Mouse (Mus musculus): ENCODE data around the gene March1. TPM values are rescaled to one million over a fixed set of nuclear protein-coding genes. Genes with fewer than 3 reads are reported as not detected.

The March1 gene
- 1 to 10 TPM; 1.2 to 1.9 TPM for total RNA-seq (2021)
- 0.53 and 0.56 TPM in 2 replicates for polyA plus RNA-seq (2012; rRNA removed)
- long read RNA-seq: 0 reads

- intact Hi-C loops (cut with DNase I): no loop called here
- Histone ChIP-seq H3K36me3 (ENCODE audit: control insufficient read depth, insufficient read depth, low read length) (no peaks in the 10 kb centered on the region), H3K27ac (no peak within 1 kb of the TSS), H3K79me2 (replicated peaks; ENCODE audit: control insufficient read depth, insufficient read depth, low read length) (no peaks in the 10 kb centered on the region), H3K4me3 (no peak within 1 kb of the TSS), H3K4me1 (ENCODE audit: control insufficient read depth, insufficient read depth, low read length) (no peaks in the 10 kb centered on the region), H3K27me3 (ENCODE audit: control insufficient read depth, insufficient read depth, low read length) (no peaks in the 10 kb centered on the region), H3K9ac (ENCODE audit: low read depth, low read length) (no peak within 1 kb of the TSS)
- 4% methylated on average over 23 of the region's 23 CpGs for WGBS
- TF ChIP-seq EP300 (IDR thresholded peaks at IDR 0.05; ENCODE audit: insufficient read depth, low read depth, low read length) (no peak), POLR2A (IDR thresholded peaks at IDR 0.05; ENCODE audit: insufficient read depth, low read depth, low read length) (no peak), CTCF (IDR thresholded peaks at IDR 0.05) (no peak)
- DNase-seq: no peak
Measured at GRCm38 (mm10) chr8:65617871-65618751, at the start of gene March1. TSS of gene March1 (plus strand) at chr8:65617900.

- Histone ChIP-seq H3K36me3 (ENCODE audit: control insufficient read depth, insufficient read depth, low read length) (no peaks in the 10 kb centered on the region), H3K27me3 (ENCODE audit: control insufficient read depth, insufficient read depth, low read length) (no peaks in the 10 kb centered on the region), H3K79me2 (replicated peaks; ENCODE audit: control insufficient read depth, insufficient read depth, low read length) (no peaks in the 10 kb centered on the region), H3K27ac (no peak overlapping the region), H3K9ac (ENCODE audit: low read depth, low read length) (no peak overlapping the region), H3K4me3 (no peak overlapping the region), H3K4me1 (ENCODE audit: control insufficient read depth, insufficient read depth, low read length) (no peaks in the 10 kb centered on the region)
- WGBS: 19% methylated on average over 1 of the region's 1 CpGs
- intact Hi-C loops (cut with DNase I): no loop called here
- no peak for TF ChIP-seq CTCF (IDR thresholded peaks at IDR 0.05)
- no peak for TF ChIP-seq EP300 (IDR thresholded peaks at IDR 0.05; ENCODE audit: insufficient read depth, low read depth, low read length)
- TF ChIP-seq POLR2A (IDR thresholded peaks at IDR 0.05; ENCODE audit: insufficient read depth, low read depth, low read length): no peak
- DNase-seq: no peak
Measured at GRCm38 (mm10) chr8:65586909-65587308, 30.8 kb upstream of the March1 start.

GRCm38 (mm10) chr8:65603241-65603640, 14.5 kb upstream of the March1 start:
- no peaks in the 10 kb centered on the region for H3K4me1 ChIP-seq (ENCODE audit: control insufficient read depth, insufficient read depth, low read length)
- intact Hi-C loops (cut with DNase I): no loop called here
- WGBS: 35% methylated on average over 2 of the region's 2 CpGs

GRCm38 (mm10) chr8:65609509-65609908, 8.2 kb upstream of the March1 start:
- no peaks in the 10 kb centered on the region for H3K4me1 ChIP-seq (ENCODE audit: control insufficient read depth, insufficient read depth, low read length)
- H3K9ac ChIP-seq (ENCODE audit: low read depth, low read length): no peak overlapping the region
- H3K36me3 ChIP-seq (ENCODE audit: control insufficient read depth, insufficient read depth, low read length): no peaks in the 10 kb centered on the region
- DNase-seq: no peak
- no peaks in the 10 kb centered on the region for H3K27me3 ChIP-seq (ENCODE audit: control insufficient read depth, insufficient read depth, low read length)
- no peak overlapping the region for H3K4me3 ChIP-seq
- intact Hi-C loops (cut with DNase I): no loop called here
- TF ChIP-seq CTCF (IDR thresholded peaks at IDR 0.05): no peak
- TF ChIP-seq POLR2A (IDR thresholded peaks at IDR 0.05; ENCODE audit: insufficient read depth, low read depth, low read length): no peak
- no peak for TF ChIP-seq EP300 (IDR thresholded peaks at IDR 0.05; ENCODE audit: insufficient read depth, low read depth, low read length)
- no peaks in the 10 kb centered on the region for H3K79me2 ChIP-seq (replicated peaks; ENCODE audit: control insufficient read depth, insufficient read depth, low read length)
- WGBS: 68% methylated on average over 2 of the region's 2 CpGs
- H3K27ac ChIP-seq: no peak overlapping the region

More at GRCm38 (mm10) chr8:65603241-65603640, 14.5 kb upstream of the March1 start:
- no peak overlapping the region for H3K4me3 ChIP-seq
- no peak overlapping the region for H3K27ac ChIP-seq
- TF ChIP-seq CTCF (IDR thresholded peaks at IDR 0.05): no peak
- no peak for TF ChIP-seq EP300 (IDR thresholded peaks at IDR 0.05; ENCODE audit: insufficient read depth, low read depth, low read length)
- no peak for TF ChIP-seq POLR2A (IDR thresholded peaks at IDR 0.05; ENCODE audit: insufficient read depth, low read depth, low read length)
- H3K79me2 ChIP-seq (replicated peaks; ENCODE audit: control insufficient read depth, insufficient read depth, low read length): no peaks in the 10 kb centered on the region
- no peaks in the 10 kb centered on the region for H3K27me3 ChIP-seq (ENCODE audit: control insufficient read depth, insufficient read depth, low read length)
- H3K9ac ChIP-seq (ENCODE audit: low read depth, low read length): no peak overlapping the region
- no peaks in the 10 kb centered on the region for H3K36me3 ChIP-seq (ENCODE audit: control insufficient read depth, insufficient read depth, low read length)
- no peak for DNase-seq

GRCm38 (mm10) chr8:65618966-65619365, 1.3 kb downstream of the March1 start:
- no peaks in the 10 kb centered on the region for H3K27me3 ChIP-seq (ENCODE audit: control insufficient read depth, insufficient read depth, low read length)
- no peaks in the 10 kb centered on the region for H3K36me3 ChIP-seq (ENCODE audit: control insufficient read depth, insufficient read depth, low read length)
- no peak overlapping the region for H3K9ac ChIP-seq (ENCODE audit: low read depth, low read length)
- H3K4me1 ChIP-seq (ENCODE audit: control insufficient read depth, insufficient read depth, low read length): no peaks in the 10 kb centered on the region
- intact Hi-C loops (cut with DNase I): no loop called here
- TF ChIP-seq EP300 (IDR thresholded peaks at IDR 0.05; ENCODE audit: insufficient read depth, low read depth, low read length) (no peak), POLR2A (IDR thresholded peaks at IDR 0.05; ENCODE audit: insufficient read depth, low read depth, low read length) (no peak), CTCF (IDR thresholded peaks at IDR 0.05) (no peak)
- WGBS: 32% methylated on average over 7 of the region's 7 CpGs
- H3K4me3 ChIP-seq: no peak overlapping the region
- no peaks in the 10 kb centered on the region for H3K79me2 ChIP-seq (replicated peaks; ENCODE audit: control insufficient read depth, insufficient read depth, low read length)
- H3K27ac ChIP-seq: no peak overlapping the region
- no peak for DNase-seq

- intact Hi-C loops (cut with DNase I): no loop called here
- no peak overlapping the region for H3K27ac ChIP-seq
- no peaks in the 10 kb centered on the region for H3K36me3 ChIP-seq (ENCODE audit: control insufficient read depth, insufficient read depth, low read length)
- no peak overlapping the region for H3K9ac ChIP-seq (ENCODE audit: low read depth, low read length)
- DNase-seq: no peak
- TF ChIP-seq EP300 (IDR thresholded peaks at IDR 0.05; ENCODE audit: insufficient read depth, low read depth, low read length): no peak
- no peak for TF ChIP-seq POLR2A (IDR thresholded peaks at IDR 0.05; ENCODE audit: insufficient read depth, low read depth, low read length)
- H3K4me3 ChIP-seq: no peak overlapping the region
- H3K27me3 ChIP-seq (ENCODE audit: control insufficient read depth, insufficient read depth, low read length): no peaks in the 10 kb centered on the region
- H3K4me1 ChIP-seq (ENCODE audit: control insufficient read depth, insufficient read depth, low read length): no peaks in the 10 kb centered on the region
- no peaks in the 10 kb centered on the region for H3K79me2 ChIP-seq (replicated peaks; ENCODE audit: control insufficient read depth, insufficient read depth, low read length)
Measured at GRCm38 (mm10) chr8:65644931-65645330, 27.2 kb downstream of the March1 start.

Measured in heart, adult 2 months (tissue).